Mouse (Mus musculus) adrenal gland, adult 18-20 months (tissue): ENCODE measurements around the gene Dnajc15. TPM values are rescaled to one million over a fixed set of nuclear protein-coding genes. Genes with fewer than 3 reads are reported as not detected.
A peak's percentile ranks its signal among the peaks of the same experiment; 100 is the strongest.

Experiments used
- DNase-seq, 2 experiments: peaks; one replicate each; pipeline ENCODE4 v3.0.0; 2021 to 2022; ENCODE audit warnings: low spot score in 2 of 2
- total RNA-seq, 2 experiments: library from RNA; stranded (reverse); gene quantifications; 1 replicate in 1 of 2; 2 replicates in 1 of 2; pipeline ENCODE4 v1.2.3; 2021

Dnajc15 gene
- total RNA-seq, 2 experiments from 2014 or later = 345 to 346 TPM

DNA sequence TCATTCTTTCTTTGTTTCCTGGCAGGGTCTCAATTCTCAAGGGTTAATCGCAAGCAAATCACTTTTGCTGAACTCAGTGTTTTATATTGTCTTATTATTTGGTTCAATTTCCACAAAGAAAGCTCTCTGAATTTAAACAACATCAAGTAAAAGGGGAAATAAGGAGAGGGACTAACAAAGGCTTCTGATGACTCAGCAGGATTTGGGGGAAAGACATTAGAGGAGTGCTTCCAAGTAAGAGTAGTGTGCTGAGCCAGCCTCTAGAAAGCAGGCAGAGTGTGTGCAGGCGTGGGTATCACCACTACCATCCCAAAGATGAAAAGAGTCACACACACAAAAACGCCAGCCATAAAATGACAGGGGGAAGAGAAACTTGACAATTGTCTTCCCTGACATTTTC lies 10.9 kb downstream of the Dnajc15 start:
- no peak for DNase-seq

DNA sequence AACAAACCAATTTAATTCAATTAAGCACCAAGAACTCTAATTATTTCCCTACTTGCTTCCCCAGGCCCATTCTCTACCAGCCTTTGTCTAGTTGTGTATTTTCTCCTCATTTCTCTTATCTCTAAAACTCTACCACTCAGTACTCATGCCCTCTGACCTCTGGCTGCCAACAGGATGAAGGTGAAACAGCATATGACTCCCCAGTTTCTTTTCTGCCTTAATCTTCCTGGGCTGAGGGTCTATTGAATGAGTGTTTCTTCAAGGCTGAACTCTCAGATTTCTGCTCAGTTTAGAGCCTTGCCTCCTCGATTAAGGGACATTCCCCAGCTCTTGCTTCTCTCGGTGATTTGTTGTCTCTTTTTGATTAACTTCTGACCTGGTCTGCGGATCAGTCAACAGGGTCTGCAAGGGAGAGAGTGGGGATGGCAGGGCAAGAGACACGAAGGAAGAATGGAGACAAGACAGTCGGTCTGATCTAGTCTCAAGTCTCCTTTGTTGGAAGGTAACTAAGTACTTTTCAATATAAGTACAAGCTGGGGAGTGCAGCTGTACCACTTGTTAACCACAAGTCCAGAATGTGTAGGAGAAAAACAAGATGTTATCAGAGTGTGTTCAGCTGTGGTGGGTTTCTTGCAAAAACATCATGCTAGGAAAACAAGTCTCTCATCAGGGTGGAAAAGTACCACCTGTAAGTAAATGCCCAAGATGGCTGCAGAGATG lies 13.9 kb downstream of the Dnajc15 start:
- DNase-seq = no peak

DNA sequence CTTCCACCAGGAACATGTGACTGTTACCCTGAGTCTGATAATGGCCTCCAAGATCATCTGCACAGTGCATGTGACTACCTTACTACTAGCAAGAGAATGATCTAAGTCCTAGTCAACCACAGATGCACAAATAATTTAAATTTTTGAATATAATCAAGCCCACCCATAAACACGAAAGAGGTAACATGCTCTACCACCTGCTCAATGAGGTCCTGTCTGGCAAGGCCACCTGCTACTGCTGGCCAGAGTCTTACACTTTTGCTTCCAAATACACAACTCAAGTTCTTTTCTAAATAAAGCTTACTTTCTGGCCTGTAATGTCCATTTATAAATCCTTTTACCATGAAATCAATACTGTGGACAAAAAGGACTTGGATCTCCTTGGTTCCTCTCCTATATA lies 15.0 kb downstream of the Dnajc15 start:
- DNase-seq = no peak

DNA sequence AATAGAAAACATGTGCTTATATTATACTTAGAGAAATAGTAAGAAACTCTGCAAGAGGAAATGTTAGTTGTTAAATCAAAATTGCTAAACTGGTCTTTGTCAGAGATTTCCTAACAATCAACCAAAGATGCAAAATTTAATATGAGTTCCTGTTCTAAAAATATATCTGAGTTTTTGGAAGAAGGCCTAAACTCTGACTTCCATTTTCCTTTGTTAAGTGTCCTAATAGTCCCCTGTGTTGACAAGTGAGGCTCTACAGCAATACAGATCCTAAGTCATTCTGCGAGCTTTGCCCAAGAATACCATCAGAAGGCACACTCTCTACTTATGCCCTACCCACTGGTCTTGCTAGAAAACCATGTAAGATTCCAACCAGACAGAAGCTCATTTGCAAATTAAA lies 21.0 kb downstream of the Dnajc15 start:
- no peak for DNase-seq

DNA sequence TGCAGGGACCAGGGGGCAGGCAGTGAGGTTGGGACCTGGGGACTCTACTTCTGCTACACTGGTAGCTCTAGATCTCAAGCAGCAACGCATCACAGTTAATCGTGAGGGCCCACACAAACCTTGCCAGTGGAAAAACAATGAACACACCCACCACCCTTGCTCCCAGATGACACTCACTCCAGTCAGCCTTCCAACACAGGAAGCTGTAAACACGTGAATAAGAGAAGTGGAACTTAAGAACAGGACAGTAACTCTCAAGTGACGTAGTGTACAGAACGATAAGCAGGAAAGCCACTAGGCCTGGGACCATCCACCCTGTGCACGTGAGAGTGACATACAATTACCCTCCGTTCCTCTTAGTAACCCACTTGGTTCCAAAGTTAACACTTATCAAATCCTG lies 25.1 kb downstream of the Dnajc15 start:
- DNase-seq = no peak

DNA sequence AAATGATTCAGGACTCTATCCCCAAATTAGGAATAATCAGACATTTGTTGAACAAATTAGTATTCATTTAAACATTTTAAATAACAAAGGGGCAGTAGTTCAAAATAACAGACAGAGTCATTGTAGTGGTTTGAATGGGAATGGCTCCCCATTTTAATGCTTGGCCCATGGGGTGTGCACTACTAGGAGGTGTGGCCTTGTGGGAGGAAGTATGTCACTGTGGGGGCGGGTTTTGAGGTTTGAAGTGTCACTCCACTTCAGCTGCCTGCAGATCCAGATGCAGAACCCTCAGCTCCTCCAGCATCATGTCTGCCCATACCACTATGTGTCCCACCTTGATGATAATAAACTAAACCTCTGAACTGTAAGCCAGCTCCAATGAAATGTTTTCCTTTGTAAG lies 26.6 kb downstream of the Dnajc15 start:
- DNase-seq = no peak

DNA sequence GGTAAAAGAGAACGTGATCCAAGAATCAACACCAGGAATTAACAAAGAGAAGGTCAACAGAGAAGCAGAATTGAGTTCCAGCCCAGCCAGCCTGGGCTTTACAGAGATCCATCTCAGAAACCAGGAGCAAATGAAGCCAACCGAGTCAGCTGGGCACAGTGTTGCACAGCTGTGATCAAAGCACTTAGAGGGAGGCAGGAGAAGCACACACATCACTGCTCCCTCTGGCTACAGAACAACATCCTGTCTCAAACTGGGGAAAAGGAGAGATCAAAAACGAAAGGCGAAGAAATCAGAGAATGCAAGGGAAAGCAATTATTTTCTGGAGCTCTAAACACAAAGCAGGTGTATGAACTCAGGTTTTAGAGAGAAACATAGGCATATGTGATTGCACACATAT lies 28.7 kb downstream of the Dnajc15 start:
- no peak for DNase-seq

DNA sequence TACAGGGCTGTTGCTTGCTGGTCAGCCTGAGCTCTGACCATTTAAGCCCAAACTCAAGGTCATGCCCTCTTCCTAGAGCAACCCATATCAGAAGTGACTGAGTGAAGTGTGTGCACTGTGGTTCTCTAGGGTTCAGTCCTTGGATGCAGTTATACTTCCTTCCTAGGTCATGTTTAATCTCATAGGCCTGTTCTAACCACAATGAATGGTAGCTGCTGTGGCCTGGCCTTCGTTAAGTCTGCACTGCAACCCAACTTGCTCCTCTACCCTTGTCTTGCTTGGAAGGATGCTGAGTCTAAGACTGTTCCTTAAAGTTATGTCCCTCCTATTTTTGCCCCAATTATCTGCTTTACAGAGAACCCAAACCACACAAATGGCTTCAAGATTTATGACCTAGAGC lies 29.4 kb downstream of the Dnajc15 start:
- DNase-seq = no peak

DNA sequence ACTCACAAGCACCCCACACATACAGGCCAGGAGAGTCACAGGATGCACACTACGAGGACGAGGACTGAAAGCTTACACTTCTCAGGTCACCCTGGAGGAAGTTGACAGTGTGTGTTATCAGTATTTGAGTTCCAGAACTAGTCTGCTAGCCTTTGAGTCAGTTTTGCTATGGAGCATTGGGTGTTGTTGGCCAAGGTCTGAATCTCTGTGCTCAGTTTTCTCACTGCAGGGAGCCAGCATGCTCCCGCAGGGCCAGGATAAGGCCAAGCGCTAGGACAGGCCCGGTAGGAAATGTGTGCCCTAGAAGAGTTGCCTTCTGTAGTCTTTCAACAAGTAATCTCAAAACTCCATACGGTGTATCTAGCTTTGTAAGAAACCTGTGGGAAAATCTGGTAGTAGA lies 34.4 kb downstream of the Dnajc15 start:
- DNase-seq = no peak

DNA sequence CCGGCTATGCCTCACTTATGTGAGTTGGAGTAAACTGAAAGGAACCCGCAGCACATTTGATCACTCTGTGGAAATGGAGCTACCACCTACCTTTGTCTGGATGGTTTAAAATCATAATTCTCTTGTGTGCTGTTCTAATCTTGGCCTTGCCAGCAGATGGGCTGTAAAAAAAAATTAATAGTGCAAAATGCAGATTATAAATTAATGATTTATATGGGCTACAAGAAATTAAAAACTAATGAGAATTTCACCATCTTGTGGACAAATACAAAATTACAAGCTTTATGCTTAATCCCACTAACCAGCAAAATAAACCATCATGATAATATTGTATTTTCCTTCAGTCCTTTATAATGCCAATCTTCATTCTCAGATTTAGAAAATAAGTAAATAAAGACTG lies 34.8 kb downstream of the Dnajc15 start:
- no peak for DNase-seq

DNA sequence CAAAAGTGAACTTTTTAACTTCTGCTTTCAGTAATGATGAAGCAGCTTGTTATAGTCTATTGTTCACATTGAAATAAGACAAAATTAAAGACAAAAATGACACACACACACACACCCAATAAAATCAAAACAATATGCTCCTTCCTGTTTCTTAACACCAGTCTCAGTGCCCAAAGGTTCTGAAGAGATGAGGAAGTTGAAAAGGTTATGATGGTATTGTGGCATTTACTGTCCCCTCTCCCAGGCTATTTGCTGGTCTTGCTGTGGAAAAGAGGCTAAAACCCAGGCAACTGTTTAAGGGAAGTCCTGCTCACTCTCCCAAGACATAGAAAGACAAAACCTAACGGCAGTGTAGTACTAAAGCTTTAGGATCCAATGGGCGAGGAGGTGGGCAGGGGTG lies 38.1 kb downstream of the Dnajc15 start:
- no peak for DNase-seq

DNA sequence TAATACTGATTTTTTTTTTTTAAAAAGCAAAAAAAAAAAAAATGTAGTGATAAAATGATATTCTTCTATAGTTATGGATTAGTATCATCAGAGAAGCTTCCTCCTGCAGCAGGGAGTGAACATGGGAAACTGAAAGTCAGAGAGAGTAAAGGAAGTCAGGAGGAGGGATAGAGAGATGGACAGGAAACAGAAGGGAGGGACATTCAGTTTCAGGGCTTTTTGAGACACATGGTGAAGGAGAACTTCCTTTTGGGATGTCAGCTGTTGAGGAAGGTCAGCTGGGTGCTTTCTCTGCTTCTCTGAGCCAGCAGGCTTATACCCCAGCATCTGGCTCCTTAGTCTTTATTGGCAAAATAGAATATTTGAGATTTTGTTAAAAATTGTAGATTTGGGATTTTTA lies 42.6 kb downstream of the Dnajc15 start:
- no peak for DNase-seq

DNA sequence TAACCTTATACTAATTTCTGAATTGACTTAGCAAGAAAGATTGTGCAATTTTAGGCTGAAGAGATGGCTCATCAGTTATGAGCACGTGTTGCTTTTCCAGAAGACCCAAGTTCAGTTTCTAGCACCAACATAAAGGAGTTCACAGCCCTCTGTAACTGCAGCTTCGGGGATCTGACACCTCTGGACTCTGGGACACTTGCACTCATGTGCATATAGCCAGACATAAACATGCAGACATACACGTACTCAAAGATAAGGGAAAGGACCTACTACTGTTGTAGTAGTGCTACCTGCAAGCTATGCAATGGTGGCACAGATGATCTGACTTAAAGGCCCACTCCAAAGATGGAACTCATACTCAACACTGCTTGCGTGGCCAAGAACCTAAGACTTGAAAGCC lies 43.0 kb downstream of the Dnajc15 start:
- no peak for DNase-seq

DNA sequence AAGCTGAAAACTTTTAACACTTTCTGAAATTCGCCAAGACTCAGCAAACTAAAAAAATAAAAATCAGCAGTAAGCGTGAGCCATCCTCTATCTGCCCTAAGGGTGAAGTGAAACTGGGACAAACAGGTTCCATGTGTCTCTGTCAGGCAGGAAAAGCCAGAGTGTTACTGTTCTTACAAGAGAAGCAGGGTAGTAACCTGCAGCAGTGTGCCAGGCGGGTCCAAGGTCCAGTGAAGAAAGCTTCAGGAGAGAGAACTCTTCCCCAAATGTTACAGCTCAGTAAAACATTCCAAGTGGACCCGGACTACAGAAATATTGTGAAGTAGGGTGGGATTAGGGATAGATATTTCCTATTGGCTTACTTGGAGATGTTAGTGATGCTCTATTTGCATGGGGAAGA lies 45.3 kb downstream of the Dnajc15 start:
- no peak for DNase-seq

DNA sequence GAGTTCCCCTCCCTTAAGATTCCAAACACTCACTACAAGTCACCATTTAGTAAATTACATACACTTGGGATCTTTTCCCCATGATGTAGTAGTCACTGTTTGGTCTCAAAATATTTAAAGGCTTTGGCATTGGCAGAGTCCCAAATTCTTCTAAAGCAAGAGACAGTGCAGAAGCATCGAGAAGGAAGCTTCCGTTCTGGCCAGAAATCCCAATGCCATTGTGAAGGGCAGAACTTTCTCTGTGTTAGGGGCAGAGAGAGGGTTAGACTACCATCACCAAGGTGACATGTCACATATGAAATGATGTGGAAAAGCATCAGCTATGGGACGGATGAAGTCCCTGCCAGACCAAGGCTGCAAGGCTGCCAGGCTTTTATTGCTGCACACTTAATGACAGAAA lies 49.0 kb downstream of the Dnajc15 start:
- peak in 1 of 2 experiments; percentile 32 for DNase-seq

DNA sequence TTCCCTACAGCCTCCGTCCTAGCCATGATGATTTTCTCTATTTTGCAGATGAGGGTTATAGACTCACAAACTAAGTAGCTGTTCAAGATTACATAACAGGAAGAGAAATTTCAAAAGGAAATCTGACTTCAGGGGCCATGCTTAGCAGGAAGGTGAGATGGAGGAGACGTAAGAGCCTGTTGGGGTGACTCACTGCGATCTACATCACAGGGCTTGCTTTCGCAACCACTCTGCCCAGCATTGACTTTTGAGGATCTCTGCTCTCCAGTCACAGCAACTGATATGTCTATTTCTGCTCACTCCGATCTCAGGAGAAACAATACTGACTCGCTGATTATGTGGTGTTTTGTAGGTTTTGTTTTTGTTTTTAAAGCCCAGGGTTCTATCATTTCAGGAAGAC lies 49.8 kb downstream of the Dnajc15 start:
- DNase-seq = no peak

DNA sequence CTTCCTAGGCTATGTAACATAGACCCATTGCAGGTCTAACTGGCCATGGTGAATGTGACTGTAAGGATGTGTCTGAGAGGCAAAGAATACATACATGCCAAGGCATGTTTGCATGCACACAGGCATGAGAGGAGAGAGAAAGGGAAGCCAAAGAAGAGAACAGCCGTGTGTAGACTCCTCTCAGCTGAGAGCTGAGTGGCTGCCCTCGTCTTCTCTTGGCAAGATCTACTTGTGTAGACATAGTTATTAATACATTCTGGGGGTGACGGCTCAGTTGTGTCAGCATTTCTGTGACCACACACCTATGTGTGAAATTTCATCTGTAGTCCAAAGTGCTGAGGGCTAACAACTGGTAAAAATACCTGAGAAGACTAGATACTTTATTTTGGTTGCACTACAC lies 55.1 kb downstream of the Dnajc15 start:
- DNase-seq = no peak

DNA sequence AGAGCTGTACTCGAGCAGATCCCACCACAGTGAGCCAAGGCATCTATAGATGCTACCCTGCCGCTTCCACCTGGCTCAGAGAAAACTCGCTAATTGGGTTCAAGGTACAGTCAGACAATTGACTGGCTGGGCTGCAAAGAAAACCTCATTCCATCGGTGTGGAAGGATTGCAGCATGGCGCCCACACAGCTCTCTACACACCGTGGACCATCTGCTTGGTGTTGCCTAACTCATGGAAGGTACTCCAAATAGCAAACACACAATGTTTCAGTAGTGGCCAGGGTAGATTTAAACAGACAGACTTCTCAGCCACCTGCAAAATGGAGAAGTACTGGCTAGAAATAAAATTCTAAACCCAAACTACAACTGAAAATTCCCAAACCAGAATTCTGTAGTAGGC lies 57.4 kb downstream of the Dnajc15 start:
- DNase-seq = no peak

DNA sequence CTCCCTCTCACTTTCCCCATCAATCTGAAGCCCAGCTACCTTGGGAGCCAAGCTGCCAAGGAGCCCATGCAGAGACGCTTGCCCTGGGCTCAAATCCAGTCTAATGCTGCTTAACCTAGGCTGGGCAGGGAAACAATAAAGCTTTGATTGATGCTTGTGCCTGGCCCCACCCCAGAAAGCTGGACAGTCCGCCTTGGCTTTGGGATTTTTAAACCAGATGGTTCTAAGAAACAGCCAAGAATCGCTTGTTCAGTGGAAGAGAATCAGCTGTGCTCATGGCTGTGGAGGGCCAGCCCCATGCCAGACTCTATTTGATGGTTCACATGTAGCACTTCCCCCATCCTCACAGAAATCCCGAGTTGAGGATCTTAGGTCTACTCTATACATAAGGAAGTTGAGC lies 60.0 kb downstream of the Dnajc15 start:
- no peak for DNase-seq

DNA sequence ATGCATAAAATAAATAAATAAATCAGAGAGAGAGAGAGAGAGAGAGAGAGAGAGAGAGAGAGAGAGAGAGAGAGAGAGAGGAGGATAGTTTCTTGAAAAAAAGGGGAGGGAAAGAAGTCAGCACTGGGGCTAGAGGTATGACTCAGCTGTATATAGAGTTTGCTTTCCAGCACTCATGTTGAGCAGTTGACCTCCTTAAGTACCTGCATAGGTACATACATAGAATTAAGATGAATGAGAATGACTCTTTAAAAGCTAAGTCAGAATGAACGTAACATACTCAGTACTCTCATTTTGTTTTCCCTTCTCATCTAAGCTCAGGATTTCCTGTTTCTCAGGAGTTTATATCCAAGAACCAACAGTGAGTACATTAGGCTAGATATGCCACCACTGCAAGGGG lies 62.0 kb downstream of the Dnajc15 start:
- no peak for DNase-seq

DNA sequence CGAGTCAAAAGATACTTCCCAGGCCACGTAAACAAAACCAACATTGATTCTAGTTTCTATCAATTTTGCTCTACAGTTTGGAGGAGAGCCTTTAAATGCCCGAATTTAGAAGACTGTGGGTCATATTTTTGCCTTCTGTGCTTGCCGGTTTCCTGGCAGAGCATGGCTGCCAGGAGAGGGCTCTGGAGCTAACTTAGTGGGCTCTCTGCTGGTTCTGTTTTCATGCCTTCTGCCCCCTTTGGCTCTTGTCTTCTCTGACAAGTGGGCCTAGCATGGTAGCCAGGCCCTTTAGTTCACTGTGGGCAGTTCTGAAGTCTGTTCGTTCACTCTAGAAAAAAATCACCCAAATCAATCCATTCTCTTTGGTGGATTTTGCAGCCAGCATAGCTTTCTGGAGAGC lies 63.5 kb downstream of the Dnajc15 start:
- no peak for DNase-seq

DNA sequence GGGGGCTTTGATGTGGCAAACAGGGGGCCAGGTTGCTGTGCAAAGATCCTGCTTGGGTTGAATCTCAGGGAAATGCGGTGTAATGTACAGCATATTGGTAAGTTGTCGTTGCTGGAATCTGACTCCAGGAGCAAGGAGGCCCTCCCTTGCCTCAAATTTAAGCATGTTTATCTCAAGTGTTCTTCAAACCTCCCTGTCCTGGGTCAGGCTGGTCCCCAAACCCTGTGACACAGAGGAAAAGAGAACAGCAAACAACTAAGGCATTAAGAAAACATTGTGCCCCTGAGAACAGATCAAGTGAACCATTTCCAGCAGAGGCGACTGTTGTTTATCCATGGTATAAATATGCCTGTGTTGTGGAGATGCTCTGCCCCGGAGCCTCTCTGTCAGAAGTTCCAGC lies 67.1 kb downstream of the Dnajc15 start:
- DNase-seq = no peak

DNA sequence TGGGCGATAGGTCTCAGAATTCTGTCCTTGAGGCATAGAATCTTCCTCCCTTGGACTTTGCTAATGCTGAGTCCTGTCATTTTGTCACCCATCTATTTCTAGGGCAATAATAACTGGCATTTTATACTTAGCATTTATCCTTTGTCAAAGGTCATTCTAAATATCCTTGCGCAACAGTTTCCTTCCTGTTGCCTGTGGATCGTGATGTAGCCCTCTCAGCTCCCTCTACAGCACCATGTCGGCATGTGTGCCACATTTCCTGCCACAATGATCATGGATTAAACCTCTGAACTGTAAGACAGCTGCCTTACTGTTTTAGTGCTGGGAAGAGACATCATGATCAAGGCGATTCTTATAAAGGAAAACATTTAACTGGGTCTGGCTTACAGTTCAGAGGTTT lies 68.6 kb downstream of the Dnajc15 start:
- DNase-seq = no peak

DNA sequence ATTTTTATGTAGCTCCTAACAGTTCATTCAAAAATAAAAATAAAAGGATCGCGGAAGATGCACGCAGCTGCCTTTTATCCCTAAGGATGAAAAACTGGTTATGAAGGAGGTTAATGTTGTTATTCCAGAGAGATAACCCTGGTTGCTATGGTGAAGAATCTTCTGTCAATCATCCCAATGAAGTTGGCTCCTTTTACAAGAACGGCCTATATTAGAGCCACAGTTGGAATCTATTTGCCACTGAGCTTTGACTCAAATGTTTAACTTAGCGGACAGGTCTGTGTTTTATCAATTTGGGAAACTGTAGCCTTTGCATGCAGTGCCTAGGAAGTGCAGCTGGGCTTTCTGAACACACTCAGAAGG lies 72.7 kb downstream of the Dnajc15 start:
- DNase-seq = no peak
